Mouse (Mus musculus) stomach, embryonic 15.5 days (tissue): ENCODE data around the gene Mthfsd. TPM values are rescaled to one million over a fixed set of nuclear protein-coding genes. Genes with fewer than 3 reads are reported as not detected.
A peak's percentile ranks its signal among the peaks of the same experiment; 100 is the strongest.

ENCODE experiments used
- ATAC-seq: fragments of 200-750 bp; cut with Nextera tagmentation; 2 replicates; pipeline ENCODE4 v1.8.0; 2017; ENCODE audit warnings: low read depth, moderate number of reproducible peaks, moderate TSS enrichment; ENCODE audit not compliant: insufficient read depth, low FRiP score
- H3K27ac ChIP-seq: fragments of 300-500 bp; sonication (generic); 2 replicates; pipeline ENCODE4 v1.5.1; 2015; ENCODE audit warnings: mild to moderate bottlenecking, inconsistent platforms
- H3K27me3 ChIP-seq: fragments of 300-500 bp; sonication (generic); replicated peaks from 2 replicates; pipeline ENCODE4 v1.6.1; 2015; ENCODE audit warnings: inconsistent platforms
- H3K36me3 ChIP-seq: fragments of 300-500 bp; sonication (generic); 2 replicates; pipeline ENCODE4 v1.6.1; 2015; ENCODE audit warnings: inconsistent platforms
- H3K4me1 ChIP-seq: fragments of 300-500 bp; sonication (generic); 2 replicates; pipeline ENCODE4 v1.6.1; 2015; ENCODE audit warnings: inconsistent platforms
- H3K4me2 ChIP-seq: fragments of 300-500 bp; sonication (generic); 2 replicates; pipeline ENCODE4 v1.6.1; 2015; ENCODE audit warnings: mild to moderate bottlenecking, inconsistent platforms
- H3K4me3 ChIP-seq: fragments of 300-500 bp; sonication (generic); replicated peaks from 2 replicates; pipeline ENCODE4 v1.5.1; 2015; ENCODE audit warnings: inconsistent platforms
- H3K9ac ChIP-seq: fragments of 300-500 bp; sonication (generic); 2 replicates; pipeline ENCODE4 v1.6.1; 2015; ENCODE audit warnings: inconsistent platforms
- H3K9me3 ChIP-seq: fragments of 300-500 bp; sonication (generic); 2 replicates; pipeline ENCODE4 v1.6.1; 2016; ENCODE audit warnings: inconsistent platforms
- WGBS: fragments of 180-500 bp; shearing (Covaris S2); methylation state at CpG from one replicate; pipeline ENCODE4 v1.1.7; 2015; 5-methylcytosine and 5-hydroxymethylcytosine counted together
- polyA plus RNA-seq: library from polyadenylated mRNA; unstranded; fragments of >200 nt; fragmentation: Nextera tagmentation; extraction: Ambion mirVana; gene quantifications from 2 replicates; pipeline ENCODE4 v1.2.1, GENCODE M21; 2015

Mthfsd gene
- polyA plus RNA-seq, 1 experiment from 2014 or later = 53.9 TPM

DNA sequence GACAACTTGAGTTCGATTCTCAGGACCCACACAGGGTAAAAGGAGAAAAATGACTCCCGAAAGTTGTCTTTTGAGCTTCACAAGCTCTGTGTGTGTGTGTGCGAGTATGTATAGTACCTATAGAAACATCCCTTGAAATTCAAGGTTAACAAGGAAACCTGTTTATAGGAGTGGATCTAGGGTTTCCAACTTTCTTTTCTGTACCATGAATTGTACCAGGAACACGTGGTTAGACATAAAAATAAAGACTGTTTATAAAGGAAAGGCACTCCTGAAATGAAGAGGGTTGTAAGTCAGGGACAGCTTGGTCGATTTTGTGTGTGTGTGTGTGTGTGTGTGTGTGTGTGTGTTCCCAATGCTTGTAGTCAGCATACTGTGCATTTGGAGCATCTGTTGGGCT lies 465 bp upstream of the Mthfsd start:
- Histone ChIP-seq H3K36me3 (no peaks in the 10 kb centered on the region), H3K27ac (no peak overlapping the region), H3K9me3 (no peaks in the 10 kb centered on the region), H3K4me3 (peak overlapping the region; percentile 66), H3K4me1 (peaks cover 12% of the 10 kb centered on the region), H3K9ac (0 out of 2 replicates have a peak overlapping the region, but pooled peaks have one; percentile 38), H3K27me3 (peaks cover 3% of the 10 kb centered on the region), H3K4me2 (peak overlapping the region; percentile 81)
- WGBS = 9% methylated on average over 5 of the region's 5 CpGs
- no peak for ATAC-seq

DNA sequence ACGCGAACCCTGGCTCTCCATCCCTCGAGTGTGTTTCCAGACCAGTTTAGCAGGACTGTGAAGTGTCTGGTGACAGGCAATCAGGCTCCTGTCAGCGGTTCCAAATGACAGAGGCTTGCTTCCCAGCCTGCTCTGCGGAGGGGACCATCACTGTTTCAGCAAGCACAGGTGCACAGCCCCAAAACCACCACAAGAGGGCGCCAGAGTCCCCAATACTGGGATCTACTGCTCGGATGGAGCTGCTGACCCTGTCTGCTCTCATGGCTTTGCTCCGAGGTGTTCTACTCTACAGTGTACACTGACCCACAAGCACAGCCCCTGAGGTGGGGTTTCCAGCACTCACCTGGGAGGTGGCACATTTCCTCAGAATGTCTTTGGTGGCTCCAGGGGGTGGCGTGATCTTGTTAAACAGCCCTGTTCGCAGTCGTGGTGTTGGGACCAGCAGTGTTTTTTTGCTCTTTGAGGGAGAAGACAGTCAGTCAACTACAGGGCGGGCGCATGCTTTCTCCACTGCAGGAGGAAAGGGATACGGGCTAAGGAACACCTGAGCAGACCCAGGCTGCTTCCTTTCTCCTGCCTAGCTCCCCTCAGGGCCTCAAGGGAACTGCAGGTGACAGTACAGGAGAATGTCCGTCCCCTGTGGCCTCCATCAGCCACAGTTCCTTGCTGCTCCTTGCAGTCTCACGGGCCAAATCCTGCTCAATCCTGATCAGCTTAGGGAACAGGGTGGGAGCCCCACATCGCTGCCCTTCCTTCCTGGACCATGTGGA lies 4.0 kb downstream of the Mthfsd start:
- 51% methylated on average over 17 of the region's 17 CpGs for WGBS
- H3K36me3 ChIP-seq = peaks cover 30% of the 10 kb centered on the region
- H3K4me3 ChIP-seq = no peak overlapping the region
- no peaks in the 10 kb centered on the region for H3K27me3 ChIP-seq
- ATAC-seq = 0 out of 2 replicates have a peak, but pooled peaks have one; percentile 8
- no peaks in the 10 kb centered on the region for H3K9me3 ChIP-seq
- no peak overlapping the region for H3K4me2 ChIP-seq
- H3K9ac ChIP-seq = no peak overlapping the region
- peaks cover 12% of the 10 kb centered on the region for H3K4me1 ChIP-seq
- no peak overlapping the region for H3K27ac ChIP-seq

DNA sequence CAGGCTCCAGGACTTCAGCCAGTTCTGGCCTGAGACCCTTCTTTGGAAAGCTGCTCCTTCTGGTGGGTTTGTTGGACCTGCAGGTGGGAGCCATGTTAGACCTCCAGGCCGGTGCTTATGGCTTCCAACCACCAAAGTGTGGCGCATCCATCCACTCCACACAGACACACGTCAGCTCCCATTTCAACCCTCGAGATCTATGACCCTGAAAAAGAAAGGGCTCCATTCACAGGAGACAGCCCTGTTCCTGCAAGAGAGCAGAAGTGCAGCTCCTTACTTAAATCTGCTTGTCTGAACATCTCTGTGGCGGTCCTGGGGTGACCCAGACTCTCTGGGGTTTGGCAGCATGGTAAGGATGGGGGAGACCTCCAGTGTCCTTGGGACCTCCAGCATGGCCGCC lies 14.7 kb downstream of the Mthfsd start:
- no peak for ATAC-seq
- no peaks in the 10 kb centered on the region for H3K9me3 ChIP-seq
- H3K4me3 ChIP-seq = no peak overlapping the region
- WGBS = 63% methylated on average over 6 of the region's 6 CpGs
- no peak overlapping the region for H3K27ac ChIP-seq
- H3K4me1 ChIP-seq = peaks cover 15% of the 10 kb centered on the region
- no peak overlapping the region for H3K4me2 ChIP-seq
- no peak overlapping the region for H3K9ac ChIP-seq
- H3K27me3 ChIP-seq = peaks cover 37% of the 10 kb centered on the region
- H3K36me3 ChIP-seq = peaks cover 14% of the 10 kb centered on the region

DNA sequence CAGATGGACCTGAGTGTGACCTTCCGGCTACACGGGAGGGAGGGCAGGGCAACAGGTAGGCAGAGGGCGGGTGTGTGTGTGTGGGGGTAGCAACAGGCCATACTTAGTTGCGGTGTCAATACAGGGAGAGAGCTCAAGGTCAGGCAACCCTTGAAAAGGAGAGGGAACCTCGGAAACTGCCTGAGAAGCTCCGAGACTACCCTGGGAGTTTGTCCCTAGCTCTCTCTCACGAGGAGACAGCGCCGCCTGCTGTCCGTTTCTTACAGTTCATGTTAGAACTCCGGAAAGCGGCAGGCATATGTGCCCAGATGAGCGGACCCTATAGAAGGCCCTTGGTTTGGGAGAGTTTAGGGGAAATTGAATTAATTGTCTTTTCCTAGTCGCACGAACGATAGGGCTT lies 15.6 kb downstream of the Mthfsd start:
- ATAC-seq = peak; percentile 57
- Histone ChIP-seq H3K36me3 (peaks cover 7% of the 10 kb centered on the region; the same call in 1 of the 2 replicates), H3K4me3 (no peak overlapping the region), H3K4me1 (peaks cover 15% of the 10 kb centered on the region), H3K9ac (no peak overlapping the region), H3K27ac (no peak overlapping the region), H3K9me3 (no peaks in the 10 kb centered on the region), H3K4me2 (peak overlapping the region; percentile 29; the same call in 1 of the 2 replicates), H3K27me3 (peaks cover 37% of the 10 kb centered on the region)
- WGBS = 2% methylated on average over 16 of the region's 16 CpGs

DNA sequence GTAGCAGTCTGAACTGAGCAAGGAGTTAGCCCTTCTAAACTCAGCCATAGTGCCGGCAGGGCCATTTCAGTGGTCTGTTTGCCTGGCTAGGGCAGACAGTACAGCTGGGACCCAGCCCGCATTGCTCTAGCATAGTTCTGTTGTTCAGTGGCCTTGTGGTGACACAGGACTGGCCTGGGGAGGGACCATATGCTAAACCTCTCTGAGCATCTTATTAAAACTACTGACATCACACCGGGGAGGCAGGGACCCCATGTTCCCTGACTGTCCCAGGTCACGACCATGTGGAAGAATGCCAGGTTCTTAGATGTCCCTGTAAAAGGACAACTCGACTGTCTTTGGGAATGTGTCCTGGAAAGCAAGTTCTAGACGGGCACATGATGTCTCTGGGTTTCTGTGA lies 16.1 kb downstream of the Mthfsd start:
- H3K4me2 ChIP-seq = peak overlapping the region; percentile 29; the same call in 1 of the 2 replicates
- 16% methylated on average over 6 of the region's 6 CpGs for WGBS
- H3K9ac ChIP-seq = no peak overlapping the region
- no peaks in the 10 kb centered on the region for H3K9me3 ChIP-seq
- peak overlapping the region; percentile 74; the same call in 1 of the 2 replicates for H3K27ac ChIP-seq
- peaks cover 15% of the 10 kb centered on the region for H3K4me1 ChIP-seq
- H3K4me3 ChIP-seq = no peak overlapping the region
- H3K36me3 ChIP-seq = 0 out of 2 replicates have a peak, but pooled peaks cover 2% of the 10 kb centered on the region
- peaks cover 37% of the 10 kb centered on the region for H3K27me3 ChIP-seq
- peak; percentile 33 for ATAC-seq

DNA sequence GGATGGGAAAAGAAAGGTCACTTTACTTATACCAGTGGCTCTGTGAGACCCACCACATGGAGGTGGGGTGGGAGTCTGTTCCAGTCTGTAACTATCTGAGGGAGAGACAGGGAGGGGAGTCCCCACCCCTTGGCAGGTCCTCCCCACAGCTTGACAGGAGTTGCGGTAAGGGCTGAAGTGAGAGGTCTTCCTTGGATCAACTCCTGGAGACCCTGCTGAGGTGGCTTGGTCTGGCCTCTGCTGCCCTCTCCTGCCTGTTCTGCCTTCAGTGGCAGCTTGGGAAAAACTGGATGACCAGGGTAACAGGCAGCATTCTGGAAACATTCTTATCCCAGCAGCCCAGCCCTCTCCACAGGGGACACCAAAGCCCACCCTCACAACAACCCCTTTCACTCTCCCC lies 17.5 kb downstream of the Mthfsd start:
- Histone ChIP-seq H3K4me3 (peak overlapping the region; percentile 68; the same call in 1 of the 2 replicates), H3K36me3 (no peaks in the 10 kb centered on the region), H3K27me3 (peaks cover 48% of the 10 kb centered on the region), H3K4me2 (peak overlapping the region; percentile 82), H3K4me1 (peaks cover 15% of the 10 kb centered on the region), H3K9ac (0 out of 2 replicates have a peak overlapping the region, but pooled peaks have one; percentile 19), H3K27ac (peak overlapping the region; percentile 74), H3K9me3 (no peaks in the 10 kb centered on the region)
- WGBS = 14% methylated on average over 1 of the region's 1 CpGs
- ATAC-seq = no peak

DNA sequence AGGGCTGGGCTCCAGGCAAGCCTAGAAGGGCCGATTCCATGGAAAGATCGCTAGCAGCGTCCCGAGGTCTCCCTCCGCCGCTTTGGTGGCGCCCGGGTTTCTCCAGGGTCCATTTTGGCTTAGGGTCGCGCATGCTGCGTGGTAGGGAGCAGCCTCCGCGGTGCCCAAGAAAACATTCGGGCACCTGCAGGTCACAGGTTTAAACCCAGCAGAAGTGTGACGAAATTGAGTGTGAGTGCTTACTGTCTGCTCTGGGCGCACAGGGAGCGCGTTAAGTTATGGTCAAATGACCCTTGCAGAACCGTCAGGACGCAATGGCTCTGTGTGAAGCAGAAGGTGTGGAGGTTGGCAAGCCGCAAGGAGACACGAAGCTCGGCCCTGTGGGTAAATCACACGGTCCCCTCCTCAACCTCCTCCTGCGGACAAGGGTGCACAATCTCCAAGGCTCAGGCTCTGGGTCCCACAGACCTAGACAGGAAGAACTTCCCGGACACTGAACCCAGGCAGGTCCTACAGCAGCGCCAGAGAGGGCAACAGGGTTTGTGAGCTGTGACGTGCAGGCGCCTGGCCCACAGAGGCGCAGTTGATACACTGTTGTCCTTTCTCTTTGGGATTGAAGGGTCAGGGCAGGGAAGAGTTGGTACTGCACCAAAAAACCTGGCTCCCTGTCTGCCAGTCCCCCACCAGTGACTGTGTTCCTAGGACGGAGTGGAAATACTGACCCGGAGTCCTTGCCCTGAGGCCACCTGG lies 18.4 kb downstream of the Mthfsd start:
- H3K27ac ChIP-seq = peak overlapping the region; percentile 74
- H3K9ac ChIP-seq = peak overlapping the region; percentile 52
- H3K9me3 ChIP-seq = no peaks in the 10 kb centered on the region
- H3K4me3 ChIP-seq = peak overlapping the region; percentile 68
- peaks cover 57% of the 10 kb centered on the region for H3K27me3 ChIP-seq
- H3K36me3 ChIP-seq = no peaks in the 10 kb centered on the region
- ATAC-seq = no peak
- H3K4me1 ChIP-seq = peaks cover 15% of the 10 kb centered on the region
- H3K4me2 ChIP-seq = peak overlapping the region; percentile 82
- whole genome bisulfite sequencing = 11% methylated on average over 32 of the region's 32 CpGs

DNA sequence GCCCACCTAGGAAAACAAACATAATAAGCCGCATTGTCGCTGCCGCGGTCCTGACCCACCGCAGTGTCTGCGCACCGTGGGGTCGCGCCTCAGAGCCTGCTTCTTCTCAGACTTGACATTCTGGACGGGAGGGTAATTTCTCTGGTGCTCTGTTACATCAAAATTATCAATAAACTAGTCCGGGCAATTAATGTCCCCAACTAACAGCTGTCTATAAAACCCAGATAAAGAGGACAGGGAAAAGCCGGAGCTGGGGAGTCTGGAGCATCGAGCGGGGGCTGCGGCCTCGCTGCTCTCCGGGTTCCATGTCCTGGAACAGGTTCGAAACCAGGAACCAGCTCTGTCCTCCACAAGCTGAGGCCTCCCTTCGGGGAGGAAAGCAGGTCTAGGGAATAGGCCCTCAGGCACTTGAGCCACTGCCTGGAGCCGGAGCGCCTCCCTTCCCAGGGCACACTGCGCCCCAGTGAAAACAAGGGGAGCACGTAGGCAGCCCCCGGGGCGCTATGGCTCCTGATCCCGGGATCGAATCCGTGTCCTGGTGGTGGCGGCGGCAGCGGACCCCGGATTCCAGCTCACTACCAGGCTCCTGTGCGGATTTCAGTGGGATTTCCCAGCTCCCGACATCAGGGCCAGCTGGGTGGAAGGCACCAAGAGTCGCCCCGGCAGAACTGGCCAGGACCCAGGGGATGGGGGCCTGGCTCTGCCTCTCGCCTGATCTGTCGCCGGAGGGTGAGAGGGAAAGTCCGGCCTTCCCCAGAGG lies 19.1 kb downstream of the Mthfsd start:
- no peak for ATAC-seq
- H3K27me3 ChIP-seq = peaks cover 64% of the 10 kb centered on the region
- H3K4me1 ChIP-seq = peaks cover 15% of the 10 kb centered on the region
- peak overlapping the region; percentile 68 for H3K4me3 ChIP-seq
- H3K9ac ChIP-seq = peak overlapping the region; percentile 52
- peak overlapping the region; percentile 74 for H3K27ac ChIP-seq
- peak overlapping the region; percentile 82 for H3K4me2 ChIP-seq
- H3K9me3 ChIP-seq = no peaks in the 10 kb centered on the region
- WGBS = 8% methylated on average over 40 of the region's 40 CpGs
- no peaks in the 10 kb centered on the region for H3K36me3 ChIP-seq

DNA sequence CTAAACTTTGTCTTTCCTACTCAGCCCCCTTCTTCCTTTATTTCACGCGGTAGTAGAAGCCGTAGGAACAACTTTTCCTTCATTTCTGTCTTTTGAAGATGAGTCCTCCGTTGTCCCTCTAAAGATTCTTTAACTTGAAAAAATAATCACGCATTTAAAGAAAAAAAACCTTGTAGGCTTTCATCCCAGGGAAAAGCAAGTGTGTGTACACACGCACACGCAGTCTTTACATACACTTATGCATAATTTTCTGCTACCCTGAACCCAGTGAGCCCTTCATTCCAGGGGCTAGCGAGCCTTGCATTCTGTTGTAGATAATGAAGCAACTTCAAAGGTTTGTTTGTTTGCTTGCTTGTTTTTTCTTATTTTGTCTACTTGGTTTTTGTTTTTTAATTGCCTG lies 19.9 kb downstream of the Mthfsd start:
- Histone ChIP-seq H3K9ac (peak overlapping the region; percentile 14; the same call in 1 of the 2 replicates), H3K27ac (no peak overlapping the region), H3K4me2 (peak overlapping the region; percentile 82), H3K9me3 (no peaks in the 10 kb centered on the region), H3K4me3 (peak overlapping the region; percentile 68), H3K27me3 (peaks cover 72% of the 10 kb centered on the region), H3K4me1 (peaks cover 16% of the 10 kb centered on the region), H3K36me3 (no peaks in the 10 kb centered on the region)
- 19% methylated on average over 8 of the region's 8 CpGs for WGBS
- no peak for ATAC-seq

DNA sequence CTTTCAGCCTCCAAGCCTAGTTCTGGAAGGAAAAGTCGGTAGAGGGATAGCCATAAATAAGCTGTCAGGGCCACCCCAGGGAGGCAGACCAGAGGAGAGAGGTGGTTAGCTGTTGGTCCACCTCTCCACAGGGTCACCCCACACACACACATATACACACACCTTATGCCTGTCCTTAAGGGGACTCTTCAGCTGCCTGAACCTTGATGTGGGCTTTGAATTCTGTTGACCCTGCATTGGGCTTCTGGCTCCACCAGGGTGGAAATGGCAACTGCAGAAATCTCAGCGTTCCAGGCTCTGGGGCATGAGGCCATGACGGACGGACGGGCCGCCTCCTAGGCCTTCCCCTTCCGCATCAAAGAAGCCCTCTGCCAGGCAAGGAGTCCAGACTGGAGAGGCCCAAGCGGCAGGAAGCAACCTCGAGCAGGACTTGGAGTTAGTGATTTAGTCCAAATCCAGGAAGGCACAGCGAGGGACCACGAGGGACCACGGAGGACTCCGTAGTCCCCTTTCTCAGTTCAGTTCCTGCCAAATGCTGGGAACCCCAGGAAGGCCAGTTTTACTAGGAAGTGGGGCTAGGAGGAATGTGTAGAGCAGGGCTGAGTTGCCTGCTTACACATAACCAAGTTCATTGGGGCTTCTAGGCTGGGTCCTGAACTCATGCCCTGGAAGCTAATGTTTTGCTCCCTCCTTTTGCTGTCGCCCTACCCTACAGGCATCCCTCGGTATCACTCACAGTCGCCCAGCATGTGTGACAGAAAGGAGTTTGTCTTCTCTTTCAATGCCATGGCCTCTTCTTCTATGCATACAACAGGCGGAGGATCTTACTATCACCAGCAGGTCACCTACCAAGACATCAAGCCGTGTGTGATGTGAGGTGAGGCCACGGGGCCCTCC lies 21.9 kb downstream of the Mthfsd start:
- Histone ChIP-seq H3K27me3 (peaks cover 78% of the 10 kb centered on the region), H3K9ac (peak overlapping the region; percentile 68), H3K36me3 (no peaks in the 10 kb centered on the region), H3K27ac (peak overlapping the region; percentile 89), H3K9me3 (no peaks in the 10 kb centered on the region), H3K4me2 (peak overlapping the region; percentile 82), H3K4me3 (peak overlapping the region; percentile 68), H3K4me1 (peaks cover 13% of the 10 kb centered on the region)
- no peak for ATAC-seq
- 21% methylated on average over 19 of the region's 19 CpGs for whole genome bisulfite sequencing

DNA sequence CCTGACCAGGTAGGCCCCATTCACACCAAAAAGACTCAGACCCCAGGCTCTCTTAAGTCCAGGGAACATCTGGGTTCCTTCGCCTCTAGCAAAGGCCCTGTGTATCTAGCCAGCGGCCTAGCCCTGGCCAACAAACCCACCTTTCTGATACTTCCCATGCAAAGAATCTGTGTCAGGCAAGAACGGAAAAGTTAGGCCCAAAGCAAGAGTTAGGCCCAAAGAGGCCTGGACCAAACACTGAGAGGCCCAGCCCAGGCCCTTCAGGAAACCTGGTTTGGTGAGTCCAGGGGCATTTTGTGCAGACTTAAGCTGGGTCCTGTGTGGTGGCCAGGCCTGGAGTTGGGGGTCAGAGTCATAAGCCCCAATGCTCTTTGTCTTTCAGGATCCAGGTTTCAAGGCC lies 22.6 kb downstream of the Mthfsd start:
- no peak for ATAC-seq
- H3K36me3 ChIP-seq = no peaks in the 10 kb centered on the region
- H3K27me3 ChIP-seq = peaks cover 76% of the 10 kb centered on the region
- H3K27ac ChIP-seq = peak overlapping the region; percentile 89
- WGBS = 34% methylated on average over 3 of the region's 3 CpGs
- no peaks in the 10 kb centered on the region for H3K9me3 ChIP-seq
- peak overlapping the region; percentile 68 for H3K9ac ChIP-seq
- peak overlapping the region; percentile 68 for H3K4me3 ChIP-seq
- H3K4me1 ChIP-seq = peaks cover 9% of the 10 kb centered on the region; the same call in 1 of the 2 replicates
- H3K4me2 ChIP-seq = peak overlapping the region; percentile 82
